ENCODE assay signal across 8 mouse cellular contexts in the genomic region with DNA sequence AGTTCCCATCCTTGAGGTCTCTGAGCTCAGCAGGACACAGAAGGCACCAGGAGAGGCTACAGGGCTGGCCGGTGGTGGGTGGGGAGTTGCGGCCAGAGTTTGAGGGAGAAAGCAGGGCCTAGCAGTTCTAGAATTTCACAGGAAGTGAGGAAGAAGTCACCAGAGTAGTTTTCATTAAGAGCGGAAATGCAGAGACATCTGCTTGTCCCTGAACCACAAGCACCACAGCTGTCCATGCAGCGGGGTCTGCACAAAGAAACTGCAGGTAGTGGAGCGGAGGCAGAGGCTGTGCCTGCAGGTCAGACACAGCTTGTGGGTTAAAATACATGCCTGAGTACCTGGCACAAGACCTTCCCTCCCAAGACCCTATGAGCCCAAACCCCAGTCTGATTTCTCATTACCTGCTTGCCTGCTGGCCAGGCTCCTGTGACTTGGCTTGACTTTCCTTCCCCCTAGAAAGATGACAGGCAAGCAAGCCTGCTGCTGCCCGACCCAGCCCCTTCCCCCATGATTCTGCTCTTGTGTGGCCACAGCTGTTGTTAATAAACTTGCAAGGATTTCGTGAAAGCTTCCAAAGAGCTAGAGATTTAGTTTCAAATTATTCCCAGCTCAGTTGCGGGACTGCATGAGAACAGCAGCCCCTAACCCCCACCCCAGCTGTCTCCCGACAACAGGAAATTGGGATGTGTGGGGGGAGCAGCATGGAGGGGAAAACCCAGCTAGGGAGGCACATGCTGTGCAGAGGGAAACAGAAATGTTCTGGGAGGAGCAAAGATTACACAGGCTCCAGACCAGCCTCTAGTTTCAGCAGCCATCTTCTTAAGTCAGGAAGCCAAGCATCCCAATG. TPM values are rescaled to one million over a fixed set of nuclear protein-coding genes. Genes with fewer than 3 reads are reported as not detected.
A peak's percentile ranks its signal among the peaks of the same experiment; 100 is the strongest.
DNase-seq lines count a peak whose midpoint lies in the region; ATAC-seq and TF ChIP-seq lines count a peak whose summit lies in the region.

No protein-coding gene starts in this region.

- peak overlapping the region; percentile 51 for H3K9ac ChIP-seq in embryonic facial prominence, embryonic 14.5 days (ENCODE audit: low read depth, low read length)
- H3K9ac ChIP-seq in midbrain, embryonic 14.5 days (replicated peaks; ENCODE audit: low read length), result no peak overlapping the region

- peaks cover 38% of the 10 kb centered on the region for H3K4me1 ChIP-seq in embryonic facial prominence, embryonic 14.5 days (ENCODE audit: control insufficient read depth, insufficient read depth, low read length)
- H3K4me1 ChIP-seq in hindbrain, embryonic 10.5 days (replicated peaks), result peaks cover 48% of the 10 kb centered on the region
- peaks cover 5% of the 10 kb centered on the region; the same call in 1 of the 2 replicates for H3K4me1 ChIP-seq in midbrain, embryonic 14.5 days (ENCODE audit: control insufficient read depth, insufficient read depth, low read length)

- WGBS in embryonic facial prominence, embryonic 14.5 days, result 18% methylated on average over 9 of the region's 9 CpGs
- 55% methylated on average over 9 of the region's 9 CpGs for WGBS in hindbrain, embryonic 10.5 days
- 60% methylated on average over 9 of the region's 9 CpGs for WGBS in midbrain, embryonic 14.5 days

- no peaks in the 10 kb centered on the region for H3K9me3 ChIP-seq in embryonic facial prominence, embryonic 14.5 days (ENCODE audit: control insufficient read depth, low read length)
- no peaks in the 10 kb centered on the region for H3K9me3 ChIP-seq in hindbrain, embryonic 10.5 days
- no peaks in the 10 kb centered on the region for H3K9me3 ChIP-seq in midbrain, embryonic 14.5 days (ENCODE audit: control insufficient read depth, low read length)

- ATAC-seq in embryonic facial prominence, embryonic 14.5 days (ENCODE audit: low read depth), result peak; percentile 97
- no peak for ATAC-seq in midbrain, embryonic 14.5 days (ENCODE audit: low FRiP score, low TSS enrichment)

- no peak for TF ChIP-seq CTCF in left cerebral cortex, adult 2 months (IDR thresholded peaks at IDR 0.05)

- H3K36me3 ChIP-seq in embryonic facial prominence, embryonic 14.5 days (ENCODE audit: control insufficient read depth, insufficient read depth, low read length), result peaks cover 16% of the 10 kb centered on the region
- peaks cover 25% of the 10 kb centered on the region for H3K36me3 ChIP-seq in hindbrain, embryonic 10.5 days
- peaks cover 6% of the 10 kb centered on the region for H3K36me3 ChIP-seq in midbrain, embryonic 14.5 days (ENCODE audit: control insufficient read depth, insufficient read depth, low read length)

- H3K4me2 ChIP-seq in embryonic facial prominence, embryonic 14.5 days (ENCODE audit: low read depth, low read length), result peak overlapping the region; percentile 45
- no peak overlapping the region for H3K4me2 ChIP-seq in midbrain, embryonic 14.5 days (ENCODE audit: low read length)

- H3K27me3 ChIP-seq in embryonic facial prominence, embryonic 14.5 days (replicated peaks; ENCODE audit: control insufficient read depth, insufficient read depth, low read length), result no peaks in the 10 kb centered on the region
- H3K27me3 ChIP-seq in hindbrain, embryonic 10.5 days (ENCODE audit: insufficient read depth, poor library complexity, severe bottlenecking), result no peaks in the 10 kb centered on the region
- H3K27me3 ChIP-seq in midbrain, embryonic 14.5 days (ENCODE audit: control insufficient read depth, insufficient read depth, low read length), result no peaks in the 10 kb centered on the region

- no peak for DNase-seq in left cerebral cortex, adult 2 months (ENCODE audit: extremely low spot score in 1 of 2, low spot score in 2 of 2)
- DNase-seq in left cerebral cortex, postnatal 36 days (ENCODE audit: low spot score in 2 of 2), result no peak
- DNase-seq in embryonic facial prominence, embryonic 14.5 days (ENCODE audit: low spot score), result peak; percentile 98
- peak; percentile 68 for DNase-seq in hindbrain, embryonic 10.5 days (ENCODE audit: low spot score)
- DNase-seq in layer of hippocampus, adult 9-11 months, result peak; percentile 62
- peak; percentile 36 for DNase-seq in midbrain, embryonic 14.5 days
- no peak for DNase-seq in adrenal gland, adult 8-10 months
- DNase-seq in adrenal gland, postnatal 4 days (ENCODE audit: low spot score in 2 of 2), result no peak

- intact Hi-C loops in left cerebral cortex, adult 2 months (cut with DNase I), result no loop called here
- intact Hi-C loops in left cerebral cortex, postnatal 36 days (cut with DNase I), result no loop called here

- peak overlapping the region; percentile 40; the same call in 1 of the 2 replicates for H3K27ac ChIP-seq in left cerebral cortex, adult 2 months
- H3K27ac ChIP-seq in embryonic facial prominence, embryonic 14.5 days (replicated peaks; ENCODE audit: low read depth, low read length), result peak overlapping the region; percentile 98
- peak overlapping the region; percentile 84 for H3K27ac ChIP-seq in hindbrain, embryonic 10.5 days
- peak overlapping the region; percentile 64 for H3K27ac ChIP-seq in midbrain, embryonic 14.5 days (replicated peaks; ENCODE audit: low read depth, low read length)

- H3K4me3 ChIP-seq in left cerebral cortex, adult 2 months, result no peak overlapping the region
- H3K4me3 ChIP-seq in embryonic facial prominence, embryonic 14.5 days (ENCODE audit: low read depth, low read length), result peak overlapping the region; percentile 10; the same call in 1 of the 2 replicates
- H3K4me3 ChIP-seq in hindbrain, embryonic 10.5 days, result no peak overlapping the region
- no peak overlapping the region for H3K4me3 ChIP-seq in midbrain, embryonic 14.5 days (replicated peaks; ENCODE audit: low read depth, low read length)

RNA-seq across cellular contexts. Expression of a gene that starts 40.7 kb away (rescaled TPM):
- total RNA-seq in left cerebral cortex, adult 2 months (2021), result 100 to 1,000 TPM; 334 to 344 TPM
- 100 to 1,000 TPM; 310 to 396 TPM for total RNA-seq in left cerebral cortex, postnatal 36 days (2021)
- 338 and 413 TPM in 2 replicates for polyA plus RNA-seq in embryonic facial prominence, embryonic 14.5 days (2014; fragmentation: Nextera tagmentation; extraction: Ambion mirVana)
- polyA plus RNA-seq in hindbrain, embryonic 10.5 days (2016; fragmentation: Nextera tagmentation; extraction: Ambion mirVana), result 757 and 846 TPM in 2 replicates
- polyA plus RNA-seq in midbrain, embryonic 14.5 days (2014; fragmentation: Nextera tagmentation; extraction: Ambion mirVana), result 521 and 580 TPM in 2 replicates
- total RNA-seq in adrenal gland, adult 8-10 months (2022), result 10 to 100 TPM; 22.0 to 33.6 (median 31.7) TPM
- total RNA-seq in adrenal gland, postnatal 4 days (2021), result 100 to 1,000 TPM; 122 to 151 TPM

Comparison
In these comparisons a context has a peak if more than half of its experiments do, and no peak if none do; other contexts are left out.
1. DNase-seq: peak in embryonic facial prominence, embryonic 14.5 days (single experiment), hindbrain, embryonic 10.5 days (single experiment), layer of hippocampus, adult 9-11 months (single experiment) and midbrain, embryonic 14.5 days (single experiment); none in left cerebral cortex, adult 2 months (0 of 2), left cerebral cortex, postnatal 36 days (0 of 2), adrenal gland, adult 8-10 months (single experiment) and adrenal gland, postnatal 4 days (0 of 2).
2. H3K27ac ChIP-seq: peak in every context shown above with its lines; median percentile 98 in embryonic facial prominence, embryonic 14.5 days; 84 in hindbrain, embryonic 10.5 days; 64 in midbrain, embryonic 14.5 days; 40 in left cerebral cortex, adult 2 months.